Mouse (Mus musculus) heart, postnatal 4 days (tissue): ENCODE data around the gene Man2a1. TPM values are rescaled to one million over a fixed set of nuclear protein-coding genes. Genes with fewer than 3 reads are reported as not detected.
"Not testable (repeated sequence)": the region's sequence is repeated elsewhere in the genome, so short reads cannot be mapped to it uniquely, and the experiment has no call there.

Experiments
- DNase-seq: peaks from one replicate; pipeline ENCODE4 v3.0.0; 2021
- total RNA-seq, 2 experiments: library from RNA; stranded (reverse); gene quantifications; 2 replicates each; pipeline ENCODE4 v1.2.3; 2021

Man2a1 gene
- total RNA-seq, 2 experiments from 2014 or later = 30.7 to 31.0 TPM

GRCm38 (mm10) chr17:64716318-64716717 lies 115.8 kb downstream of the Man2a1 start:
- DNase-seq = peak; percentile 77

GRCm38 (mm10) chr17:64719760-64720159 lies 119.2 kb downstream of the Man2a1 start:
- DNase-seq = no peak

GRCm38 (mm10) chr17:64721112-64721511 lies 120.6 kb downstream of the Man2a1 start:
- DNase-seq = no peak

GRCm38 (mm10) chr17:64723162-64723561 lies 122.6 kb downstream of the Man2a1 start:
- DNase-seq = no peak

- no peak for DNase-seq
These were observed 124.7 kb downstream of the Man2a1 start for GRCm38 (mm10) chr17:64725214-64725613.

GRCm38 (mm10) chr17:64726032-64726431 lies 125.5 kb downstream of the Man2a1 start:
- no peak for DNase-seq

- no peak for DNase-seq
These were observed 135.0 kb downstream of the Man2a1 start for GRCm38 (mm10) chr17:64735492-64735891.

GRCm38 (mm10) chr17:64737918-64738317 lies 137.4 kb downstream of the Man2a1 start:
- no peak for DNase-seq

GRCm38 (mm10) chr17:64739129-64739528 lies 138.6 kb downstream of the Man2a1 start:
- no peak for DNase-seq

- DNase-seq = no peak
These were observed 142.4 kb downstream of the Man2a1 start for GRCm38 (mm10) chr17:64742715-64743605.

GRCm38 (mm10) chr17:64743606-64744300 lies 143.2 kb downstream of the Man2a1 start:
- DNase-seq = no peak

- DNase-seq = no peak
These were observed 146.2 kb downstream of the Man2a1 start for GRCm38 (mm10) chr17:64746637-64747225.

- no peak for DNase-seq
These were observed 146.9 kb downstream of the Man2a1 start for GRCm38 (mm10) chr17:64747461-64747860.

GRCm38 (mm10) chr17:64748131-64748530 lies 147.6 kb downstream of the Man2a1 start:
- DNase-seq = peak; percentile 51

- DNase-seq = no peak
These were observed 148.6 kb downstream of the Man2a1 start for GRCm38 (mm10) chr17:64749146-64749545.

- no peak for DNase-seq
These were observed 150.7 kb downstream of the Man2a1 start for GRCm38 (mm10) chr17:64751249-64751648.

- no peak for DNase-seq
These were observed 151.8 kb downstream of the Man2a1 start for GRCm38 (mm10) chr17:64752126-64753019.

- no peak for DNase-seq
These were observed 153.0 kb downstream of the Man2a1 start for GRCm38 (mm10) chr17:64753507-64753906.

GRCm38 (mm10) chr17:64754142-64754863 lies 153.8 kb downstream of the Man2a1 start:
- DNase-seq = no peak

- no peak for DNase-seq
These were observed 154.7 kb downstream of the Man2a1 start for GRCm38 (mm10) chr17:64755191-64755590.

- DNase-seq = not testable (repeated sequence)
These were observed 162.1 kb downstream of the Man2a1 start for GRCm38 (mm10) chr17:64762651-64763050.
